8 mouse cellular contexts compared by ENCODE assay signal in the genomic region with DNA sequence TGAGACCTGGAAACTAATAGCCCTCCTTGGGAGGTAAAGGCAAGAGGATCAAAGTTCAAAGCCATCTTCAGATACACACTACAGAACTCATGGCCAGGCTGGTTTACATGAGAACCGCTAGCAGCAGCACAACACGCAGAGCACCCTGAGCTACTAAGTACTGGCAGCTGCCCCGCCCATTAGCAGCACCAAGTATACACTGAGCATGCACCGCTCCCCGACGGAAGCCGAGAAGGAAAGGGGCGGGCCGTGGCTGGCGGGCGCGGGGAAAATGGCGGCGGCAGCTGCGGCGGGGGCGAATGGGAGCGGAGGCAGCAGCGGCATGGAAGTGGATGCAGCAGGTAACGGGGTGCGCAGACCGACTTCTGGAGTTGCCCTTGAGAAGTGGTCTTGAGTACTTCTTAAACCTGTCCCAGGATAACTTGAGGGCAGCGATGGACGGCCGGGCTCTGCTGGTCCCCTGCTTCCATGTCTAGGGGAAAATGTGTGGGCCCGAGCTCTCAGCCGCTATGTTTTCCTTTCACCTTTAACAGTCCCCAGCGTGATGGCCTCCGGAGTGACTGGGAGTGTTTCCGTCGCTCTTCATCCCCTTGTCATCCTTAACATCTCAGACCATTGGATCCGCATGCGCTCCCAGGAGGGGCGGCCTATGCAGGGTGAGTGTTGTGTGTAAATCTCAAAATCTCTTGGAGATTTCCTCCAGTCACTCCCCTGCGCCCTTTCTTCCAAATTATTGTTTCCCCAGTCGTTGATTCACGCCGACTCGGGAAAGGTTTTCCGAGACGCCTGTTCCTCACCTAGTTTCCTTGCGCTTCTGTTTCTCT. TPM values are rescaled to one million over a fixed set of nuclear protein-coding genes. Genes with fewer than 3 reads are reported as not detected.
DNase-seq lines count a peak whose midpoint lies in the region; ATAC-seq and TF ChIP-seq lines count a peak whose summit lies in the region.

TSS of gene Cops6 (plus strand) at position 230 of the 824 bp plus-strand sequence.

- peak; percentile 85 for DNase-seq in brain, embryonic 18.5 days (ENCODE audit: low read depth, low spot score)
- DNase-seq in kidney, postnatal 0 days (ENCODE audit: low spot score): peak; percentile 98
- DNase-seq in liver, embryonic 11.5 days (ENCODE audit: low spot score): peak; percentile 96
- DNase-seq in naive thymus-derived CD4-positive, alpha-beta T cell, adult 2 months (ENCODE audit: low read depth): peak; percentile 95

- H3K36me3 ChIP-seq in C2C12 (ENCODE audit: control insufficient read depth, insufficient read depth): peaks cover 38% of the 10 kb centered on the region
- H3K36me3 ChIP-seq in heart, embryonic 12.5 days: peaks cover 35% of the 10 kb centered on the region
- H3K36me3 ChIP-seq in kidney, postnatal 0 days (ENCODE audit: insufficient read depth, low read length): peaks cover 30% of the 10 kb centered on the region
- H3K36me3 ChIP-seq in liver, embryonic 11.5 days (ENCODE audit: control insufficient read depth, insufficient read depth, low read length): peaks cover 37% of the 10 kb centered on the region
- peaks cover 37% of the 10 kb centered on the region for H3K36me3 ChIP-seq in stomach, embryonic 14.5 days (ENCODE audit: control insufficient read depth, insufficient read depth, low read length)

- H3K4me1 ChIP-seq in heart, embryonic 12.5 days (replicated peaks): peaks cover 9% of the 10 kb centered on the region
- no peaks in the 10 kb centered on the region; the same call in 1 of the 2 replicates for H3K4me1 ChIP-seq in kidney, postnatal 0 days (replicated peaks; ENCODE audit: insufficient read depth, low read length)
- H3K4me1 ChIP-seq in liver, embryonic 11.5 days (replicated peaks; ENCODE audit: control insufficient read depth, insufficient read depth, low read length): peaks cover 16% of the 10 kb centered on the region
- H3K4me1 ChIP-seq in stomach, embryonic 14.5 days (ENCODE audit: control insufficient read depth, insufficient read depth, low read length): peaks cover 7% of the 10 kb centered on the region; the same call in 1 of the 2 replicates

- no peaks in the 10 kb centered on the region for H3K27me3 ChIP-seq in C2C12 (ENCODE audit: control insufficient read depth, insufficient read depth, insufficient read length)
- H3K27me3 ChIP-seq in heart, embryonic 12.5 days (replicated peaks): no peaks in the 10 kb centered on the region
- no peaks in the 10 kb centered on the region for H3K27me3 ChIP-seq in kidney, postnatal 0 days (ENCODE audit: insufficient read depth, low read length)
- H3K27me3 ChIP-seq in liver, embryonic 11.5 days (replicated peaks; ENCODE audit: control insufficient read depth, insufficient read depth, low read length): no peaks in the 10 kb centered on the region
- no peaks in the 10 kb centered on the region for H3K27me3 ChIP-seq in stomach, embryonic 14.5 days (ENCODE audit: control insufficient read depth, insufficient read depth, low read length)

- H3K4me3 ChIP-seq in C2C12 (ENCODE audit: insufficient read depth, poor library complexity, severe bottlenecking): peak within 1 kb of the TSS; percentile 85
- peak within 1 kb of the TSS; percentile 90 for H3K4me3 ChIP-seq in heart, embryonic 12.5 days
- peak within 1 kb of the TSS; percentile 62 for H3K4me3 ChIP-seq in kidney, postnatal 0 days (replicated peaks; ENCODE audit: low read depth, low read length)
- peak within 1 kb of the TSS; percentile 88 for H3K4me3 ChIP-seq in liver, embryonic 11.5 days (ENCODE audit: low read depth, low read length)
- peak within 1 kb of the TSS; percentile 86 for H3K4me3 ChIP-seq in stomach, embryonic 14.5 days (ENCODE audit: low read depth, low read length)

- H3K79me3 ChIP-seq in C2C12 (ENCODE audit: low read depth): peaks cover 18% of the 10 kb centered on the region

- WGBS in heart, embryonic 12.5 days: under 1% methylated on average over 42 of the region's 42 CpGs
- under 1% methylated on average over 42 of the region's 42 CpGs for WGBS in kidney, postnatal 0 days
- under 1% methylated on average over 42 of the region's 42 CpGs for WGBS in liver, embryonic 11.5 days
- under 1% methylated on average over 42 of the region's 42 CpGs for WGBS in stomach, embryonic 14.5 days

- H3K9me3 ChIP-seq in heart, embryonic 12.5 days (replicated peaks): no peaks in the 10 kb centered on the region
- H3K9me3 ChIP-seq in kidney, postnatal 0 days (replicated peaks; ENCODE audit: low read length): no peaks in the 10 kb centered on the region
- no peaks in the 10 kb centered on the region for H3K9me3 ChIP-seq in liver, embryonic 11.5 days (ENCODE audit: control insufficient read depth, low read length)
- no peaks in the 10 kb centered on the region for H3K9me3 ChIP-seq in stomach, embryonic 14.5 days (ENCODE audit: control insufficient read depth, low read depth, low read length)

- no peak for TF ChIP-seq CTCF in C2C12 (IDR thresholded peaks at IDR 0.05; ENCODE audit: control insufficient read depth, insufficient read depth, insufficient read length)
- no peak for TF ChIP-seq CTCF in kidney, postnatal 0 days (IDR thresholded peaks at IDR 0.05; ENCODE audit: low read depth)

- H3K79me2 ChIP-seq in C2C12 (ENCODE audit: control insufficient read depth, insufficient read depth): peaks cover 29% of the 10 kb centered on the region

- H3K9ac ChIP-seq in heart, embryonic 12.5 days: peak within 1 kb of the TSS; percentile 92
- peak within 1 kb of the TSS; percentile 71 for H3K9ac ChIP-seq in kidney, postnatal 0 days (ENCODE audit: low read depth, low read length)
- H3K9ac ChIP-seq in liver, embryonic 11.5 days (ENCODE audit: low read depth, low read length): peak within 1 kb of the TSS; percentile 82
- H3K9ac ChIP-seq in stomach, embryonic 14.5 days (replicated peaks; ENCODE audit: low read depth, low read length): peak within 1 kb of the TSS; percentile 87

- peak within 1 kb of the TSS; percentile 69 for H3K27ac ChIP-seq in heart, embryonic 12.5 days (ENCODE audit: poor library complexity, severe bottlenecking)
- H3K27ac ChIP-seq in kidney, postnatal 0 days: peak within 1 kb of the TSS; percentile 70; the same call in 1 of the 2 replicates
- peak within 1 kb of the TSS; percentile 76 for H3K27ac ChIP-seq in liver, embryonic 11.5 days (ENCODE audit: low read depth, low read length)
- peak within 1 kb of the TSS; percentile 74; the same call in 1 of the 2 replicates for H3K27ac ChIP-seq in stomach, embryonic 14.5 days (ENCODE audit: low read length)

- H3K4me2 ChIP-seq in heart, embryonic 12.5 days: peak within 1 kb of the TSS; percentile 80
- peak within 1 kb of the TSS; percentile 77 for H3K4me2 ChIP-seq in kidney, postnatal 0 days (ENCODE audit: low read length)
- peak within 1 kb of the TSS; percentile 83 for H3K4me2 ChIP-seq in liver, embryonic 11.5 days
- peak within 1 kb of the TSS; percentile 70 for H3K4me2 ChIP-seq in stomach, embryonic 14.5 days (replicated peaks; ENCODE audit: low read depth, low read length)

- H3ac ChIP-seq in C2C12 (ENCODE audit: control insufficient read depth, insufficient read length, low read depth): peak within 1 kb of the TSS; percentile 44

- ATAC-seq in erythroid progenitor cell, adult 5-6 weeks (replicated peaks; ENCODE audit: low FRiP score, poor library complexity, severe bottlenecking): peak; percentile 97
- peak; percentile 95 for ATAC-seq in heart, embryonic 12.5 days (ENCODE audit: insufficient number of reproducible peaks, low FRiP score)
- ATAC-seq in kidney, postnatal 0 days (replicated peaks; ENCODE audit: low FRiP score, low read depth): peak; percentile 92
- peak; percentile 93 for ATAC-seq in liver, embryonic 11.5 days (replicated peaks; ENCODE audit: low FRiP score)
- ATAC-seq in stomach, embryonic 14.5 days (ENCODE audit: insufficient number of reproducible peaks, insufficient read depth, low FRiP score, low read depth): peak; percentile 94

TF ChIP-seq in C2C12, 6 proteins besides CTCF, POLR2A, EP300 and RAD21:
- TF ChIP-seq FOSL1 (IDR thresholded peaks at IDR 0.05; ENCODE audit: insufficient read depth, low read length, poor library complexity, severe bottlenecking): no peak
- no peak for TF ChIP-seq CEBPB (IDR thresholded peaks at IDR 0.05; ENCODE audit: low read depth)
- no peak for TF ChIP-seq MYOD1 (IDR thresholded peaks at IDR 0.05; ENCODE audit: control insufficient read depth, insufficient read length, low read depth)
- no peak for TF ChIP-seq USF1 (IDR thresholded peaks at IDR 0.05; ENCODE audit: low read depth)
- TF ChIP-seq MYOG (IDR thresholded peaks at IDR 0.05; ENCODE audit: control insufficient read depth, extremely low read depth, insufficient read length): no peak
- TF ChIP-seq MAX (IDR thresholded peaks at IDR 0.05): no peak

RNA-seq across cellular contexts. Expression of gene Cops6, which starts in this region (rescaled TPM):
- 182 TPM for polyA plus RNA-seq in C2C12 (2012; fragmentation: generic; extraction: Trizol)
- total RNA-seq in erythroid progenitor cell, adult 5-6 weeks (2015; ENCODE audit: low replicate concordance): 34.2 and 54.1 TPM in 2 replicates
- 10.1 and 22.2 TPM in 2 replicates for total RNA-seq in erythroid progenitor cell, adult 5-6 weeks (2017; ENCODE audit: low replicate concordance)
- polyA plus RNA-seq in heart, embryonic 12.5 days (2016; fragmentation: Nextera tagmentation; extraction: Ambion mirVana): 249 and 253 TPM in 2 replicates
- polyA plus RNA-seq in kidney, postnatal 0 days (2015; fragmentation: Nextera tagmentation; extraction: Ambion mirVana): 240 and 262 TPM in 2 replicates
- 251 and 257 TPM in 2 replicates for polyA plus RNA-seq in liver, embryonic 11.5 days (2014; fragmentation: Nextera tagmentation; extraction: Ambion mirVana)
- polyA plus RNA-seq in stomach, embryonic 14.5 days (2014; fragmentation: Nextera tagmentation; extraction: Ambion mirVana): 235 and 240 TPM in 2 replicates

Comparison
In these comparisons a context has a peak if more than half of its experiments do, and no peak if none do; other contexts are left out.
1. Peak in every context shown above with its lines: DNase-seq, ATAC-seq, H3K4me3 ChIP-seq and H3K27ac ChIP-seq.